Comparison of ENCODE assay signal across 13 mouse cellular contexts in genomic region chr3:115734841-115735240, GRCm38 (mm10).
"Had no signal": no experiment of that assay in that cellular context is flagged by ENCODE, and none has a peak within 500 bp of the region (broad histone marks: within the 10 kb centered on the region; RNA-seq: fewer than 3 reads in every experiment).

No protein-coding gene starts in this region.

- H3K4me3 ChIP-seq: layer of hippocampus, adult 2 months; limb, embryonic 12.5 days; midbrain, embryonic 13.5 days; neural tube, embryonic 15.5 days had no signal

- H3K4me2 ChIP-seq: limb, embryonic 12.5 days; midbrain, embryonic 13.5 days; neural tube, embryonic 15.5 days had no signal

- H3K9ac ChIP-seq: limb, embryonic 12.5 days; liver, embryonic 14.5 days; midbrain, embryonic 13.5 days; neural tube, embryonic 15.5 days had no signal

- H3K27ac ChIP-seq: kidney, postnatal 0 days; layer of hippocampus, adult 2 months; limb, embryonic 12.5 days; liver, embryonic 14.5 days; midbrain, embryonic 13.5 days; neural tube, embryonic 15.5 days had no signal

- DNase-seq: kidney, adult 9 months; kidney, postnatal 4 days; lung, adult 2 months; lung, postnatal 36 days; thymus, adult 18-20 months; thymus, postnatal 25 days had no signal

- H3K36me3 ChIP-seq: limb, embryonic 12.5 days; midbrain, embryonic 13.5 days; neural tube, embryonic 15.5 days had no signal

- H3K9me3 ChIP-seq: limb, embryonic 12.5 days; midbrain, embryonic 13.5 days; neural tube, embryonic 15.5 days had no signal

- ATAC-seq: lung, postnatal 0 days; midbrain, embryonic 13.5 days had no signal

- H3K27me3 ChIP-seq: limb, embryonic 12.5 days; midbrain, embryonic 13.5 days; neural tube, embryonic 15.5 days had no signal
